Mouse (Mus musculus) MEL (cell line): ENCODE results near the gene Cd72.

Source experiments
- CTCF ChIP-seq, 3 experiments: IDR thresholded peaks in 2 of 3; conservative IDR thresholded peaks in 1 of 3; 2 replicates each; pipeline ENCODE4 v1.5.1; 2011 to 2012; ENCODE audit warnings: low read length in 3 of 3, low read depth in 2 of 3, mild to moderate bottlenecking in 2 of 3, improper control_type of control experiment in 1 of 3, inconsistent platforms in 1 of 3, mixed read lengths in 1 of 3, moderate library complexity in 1 of 3; ENCODE audit not compliant: control insufficient read depth in 1 of 3, insufficient read depth in 1 of 3, poor library complexity in 1 of 3, severe bottlenecking in 1 of 3
- E2F4 ChIP-seq: IDR thresholded peaks from 2 replicates; pipeline ENCODE4 v1.6.1; 2011; ENCODE audit warnings: low read depth, low read length, improper control_type of control experiment, borderline replicate concordance
- EP300 ChIP-seq, 2 experiments: IDR thresholded peaks; 2 replicates each; pipeline ENCODE4 v1.6.1; 2011; ENCODE audit warnings: improper control_type of control experiment in 2 of 2, low read length in 2 of 2, low read depth in 1 of 2, mild to moderate bottlenecking in 1 of 2
- GATA1 ChIP-seq: IDR thresholded peaks from 2 replicates; pipeline ENCODE4 v1.6.1; 2011; ENCODE audit warnings: low read depth, low read length, improper control_type of control experiment
- MAFK ChIP-seq: IDR thresholded peaks from 2 replicates; pipeline ENCODE4 v1.6.1; 2011; ENCODE audit warnings: low read depth, mild to moderate bottlenecking, low read length, improper control_type of control experiment, borderline replicate concordance
- MAX ChIP-seq: IDR thresholded peaks from 2 replicates; pipeline ENCODE4 v1.6.1; 2011; ENCODE audit warnings: low read length, improper control_type of control experiment
- POLR2A ChIP-seq, 2 experiments: IDR thresholded peaks; 2 replicates each; pipeline ENCODE4 v1.6.1; 2011 to 2012; ENCODE audit warnings: low read length in 2 of 2, mild to moderate bottlenecking in 2 of 2, control low read depth in 1 of 2, improper control_type of control experiment in 1 of 2, low read depth in 1 of 2, moderate library complexity in 1 of 2; ENCODE audit not compliant: control insufficient read depth in 1 of 2, insufficient read depth in 1 of 2, poor library complexity in 1 of 2
- SIN3A ChIP-seq: IDR thresholded peaks from 2 replicates; pipeline ENCODE4 v1.6.1; 2012; ENCODE audit warnings: low read length, improper control_type of control experiment, inconsistent platforms
- TCF12 ChIP-seq: IDR thresholded peaks from 2 replicates; pipeline ENCODE4 v1.6.1; 2014; ENCODE audit warnings: low read depth, mild to moderate bottlenecking, inconsistent platforms, low read length, improper control_type of control experiment, moderate library complexity
- ZC3H11A ChIP-seq: IDR thresholded peaks from 2 replicates; pipeline ENCODE4 v1.6.1; 2012; ENCODE audit warnings: low read depth, mild to moderate bottlenecking, inconsistent platforms, low read length, improper control_type of control experiment
- ZMIZ1 ChIP-seq: IDR thresholded peaks from 2 replicates; pipeline ENCODE4 v1.6.1; 2012; ENCODE audit warnings: low read depth, mild to moderate bottlenecking, inconsistent platforms, low read length, improper control_type of control experiment, moderate library complexity

- TF ChIP-seq GATA1 (no peak), POLR2A (IDR thresholded peaks at IDR 0.05; ENCODE audit: control insufficient read depth in 1 of 2, insufficient read depth in 1 of 2, low read depth in 1 of 2, low read length in 2 of 2, poor library complexity in 1 of 2) (no peak), EP300 (IDR thresholded peaks at IDR 0.05; ENCODE audit: low read depth in 1 of 2, low read length in 2 of 2) (no peak), MAX (no peak), CTCF (IDR thresholded peaks at IDR 0.05 in 2 of 3, conservative IDR thresholded peaks at IDR 0.05 in 1 of 3; ENCODE audit: control insufficient read depth in 1 of 3, insufficient read depth in 1 of 3, low read depth in 2 of 3, low read length in 3 of 3, poor library complexity in 1 of 3, severe bottlenecking in 1 of 3) (no peak), E2F4 (no peak), TCF12 (no peak), ZMIZ1 (no peak), SIN3A (no peak), MAFK (no peak), ZC3H11A (no peak)
These were observed 37.8 kb upstream of the Cd72 start for GRCm38 (mm10) chr4:43492101-43492820.
